ENCODE assay signal across 22 mouse cellular contexts in genomic region chr8:71579009-71579408, GRCm38 (mm10). TPM values are rescaled to one million over a fixed set of nuclear protein-coding genes. Genes with fewer than 3 reads are reported as not detected.
DNase-seq lines count a peak whose midpoint lies in the region; ATAC-seq and TF ChIP-seq lines count a peak whose summit lies in the region.
"Had no signal": no experiment of that assay in that cellular context is flagged by ENCODE, and none has a peak within 500 bp of the region (broad histone marks: within the 10 kb centered on the region; RNA-seq: fewer than 3 reads in every experiment).

No protein-coding gene starts in this region.

- H3ac ChIP-seq in C2C12 (ENCODE audit: control insufficient read depth, insufficient read length, low read depth): peak overlapping the region; percentile 87

- H3K36me3 ChIP-seq in hindbrain, embryonic 13.5 days: peaks cover 32% of the 10 kb centered on the region
- peaks cover 21% of the 10 kb centered on the region for H3K36me3 ChIP-seq in hindbrain, embryonic 10.5 days
- peaks cover 27% of the 10 kb centered on the region for H3K36me3 ChIP-seq in C2C12 (ENCODE audit: control insufficient read depth, insufficient read depth)
- no peaks in the 10 kb centered on the region for H3K36me3 ChIP-seq in liver, embryonic 12.5 days

- H3K79me3 ChIP-seq in C2C12 (ENCODE audit: low read depth): peaks cover 17% of the 10 kb centered on the region

- H3K79me2 ChIP-seq in C2C12 (ENCODE audit: control insufficient read depth, insufficient read depth): peaks cover 39% of the 10 kb centered on the region

- H3K4me1 ChIP-seq in hindbrain, embryonic 13.5 days (replicated peaks): peaks cover 19% of the 10 kb centered on the region
- peaks cover 5% of the 10 kb centered on the region; the same call in 1 of the 2 replicates for H3K4me1 ChIP-seq in hindbrain, embryonic 10.5 days (replicated peaks)
- H3K4me1 ChIP-seq in bone marrow macrophage, adult 2 months (ENCODE audit: control insufficient read depth, insufficient read depth, low read length): peaks cover 30% of the 10 kb centered on the region
- H3K4me1 ChIP-seq in olfactory bulb, adult 2 months (ENCODE audit: control insufficient read depth, insufficient read depth, low read length): peaks cover 42% of the 10 kb centered on the region
- no peaks in the 10 kb centered on the region for H3K4me1 ChIP-seq in liver, embryonic 12.5 days
- H3K4me1 ChIP-seq: heart, embryonic 12.5 days; limb, embryonic 12.5 days had no signal

- peak overlapping the region; percentile 35; the same call in 1 of the 2 replicates for H3K27ac ChIP-seq in hindbrain, embryonic 13.5 days
- H3K27ac ChIP-seq in hindbrain, embryonic 10.5 days: no peak overlapping the region
- peak overlapping the region; percentile 97 for H3K27ac ChIP-seq in bone marrow macrophage, adult 2 months (ENCODE audit: insufficient read depth, low read depth, low read length)
- peak overlapping the region; percentile 42 for H3K27ac ChIP-seq in olfactory bulb, adult 2 months (ENCODE audit: insufficient read depth, low read depth, low read length)
- no peak overlapping the region for H3K27ac ChIP-seq in liver, embryonic 12.5 days
- H3K27ac ChIP-seq: limb, embryonic 12.5 days had no signal

- no peak for TF ChIP-seq CTCF in C2C12 (IDR thresholded peaks at IDR 0.05; ENCODE audit: control insufficient read depth, insufficient read depth, insufficient read length)
- no peak for TF ChIP-seq CTCF in bone marrow macrophage, adult 2 months (IDR thresholded peaks at IDR 0.05; ENCODE audit: low read depth, low read length)
- no peak for TF ChIP-seq CTCF in olfactory bulb, adult 2 months (IDR thresholded peaks at IDR 0.05; ENCODE audit: insufficient read depth, low read depth, low read length)

- no peaks in the 10 kb centered on the region for H3K9me3 ChIP-seq in hindbrain, embryonic 13.5 days
- no peaks in the 10 kb centered on the region for H3K9me3 ChIP-seq in hindbrain, embryonic 10.5 days
- H3K9me3 ChIP-seq in liver, embryonic 12.5 days (replicated peaks): no peaks in the 10 kb centered on the region
- H3K9me3 ChIP-seq: heart, embryonic 12.5 days; limb, embryonic 12.5 days had no signal

- 0 out of 2 replicates have a peak, but pooled peaks have one; percentile 44 for TF ChIP-seq POLR2A in bone marrow macrophage, adult 2 months (IDR thresholded peaks at IDR 0.05; ENCODE audit: borderline replicate concordance, low read depth, low read length)
- TF ChIP-seq POLR2A in olfactory bulb, adult 2 months (IDR thresholded peaks at IDR 0.05; ENCODE audit: insufficient read depth, low read depth, low read length): no peak

- no peak overlapping the region for H3K4me3 ChIP-seq in hindbrain, embryonic 13.5 days
- H3K4me3 ChIP-seq in hindbrain, embryonic 10.5 days: no peak overlapping the region
- peak overlapping the region; percentile 51 for H3K4me3 ChIP-seq in C2C12 (ENCODE audit: insufficient read depth, poor library complexity, severe bottlenecking)
- H3K4me3 ChIP-seq in bone marrow macrophage, adult 2 months (ENCODE audit: insufficient read depth, low read length): peak overlapping the region; percentile 62
- H3K4me3 ChIP-seq in olfactory bulb, adult 2 months (ENCODE audit: insufficient read depth, low read depth, low read length): no peak overlapping the region
- no peak overlapping the region for H3K4me3 ChIP-seq in liver, embryonic 12.5 days
- H3K4me3 ChIP-seq: heart, embryonic 12.5 days; limb, embryonic 12.5 days had no signal

- ATAC-seq in hindbrain, embryonic 13.5 days (ENCODE audit: low FRiP score): no peak
- no peak for ATAC-seq in liver, embryonic 12.5 days
- ATAC-seq: intestine, postnatal 0 days; Patski had no signal

- DNase-seq in hindbrain, embryonic 10.5 days (ENCODE audit: low spot score): no peak
- no peak for DNase-seq in cerebellum, adult 11 months
- DNase-seq: cerebellum, adult 9-11 months; kidney, postnatal 25 days; lung, adult 18-20 months; lung, postnatal 10 days; midbrain, embryonic 14.5 days; right cerebral cortex, postnatal 25 days; spleen, adult 18-20 months had no signal

- 89% methylated on average over 1 of the region's 1 CpGs for WGBS in hindbrain, embryonic 13.5 days
- 63% methylated on average over 1 of the region's 1 CpGs for WGBS in hindbrain, embryonic 10.5 days
- 54% methylated on average over 1 of the region's 1 CpGs for WGBS in olfactory bulb, adult 2 months
- 55% methylated on average over 1 of the region's 1 CpGs for WGBS in liver, embryonic 12.5 days (ENCODE audit: insufficient replicate concordance)

- H3K27me3 ChIP-seq in hindbrain, embryonic 13.5 days: peaks cover 13% of the 10 kb centered on the region; the same call in 1 of the 2 replicates
- peaks cover 27% of the 10 kb centered on the region for H3K27me3 ChIP-seq in hindbrain, embryonic 10.5 days (ENCODE audit: insufficient read depth, poor library complexity, severe bottlenecking)
- H3K27me3 ChIP-seq in C2C12 (ENCODE audit: control insufficient read depth, insufficient read depth, insufficient read length): no peaks in the 10 kb centered on the region
- peaks cover 12% of the 10 kb centered on the region for H3K27me3 ChIP-seq in liver, embryonic 12.5 days (replicated peaks)
- H3K27me3 ChIP-seq: limb, embryonic 12.5 days; Patski had no signal

- no peak overlapping the region for H3K9ac ChIP-seq in hindbrain, embryonic 13.5 days
- H3K9ac ChIP-seq in liver, embryonic 12.5 days: no peak overlapping the region
- H3K9ac ChIP-seq: heart, embryonic 12.5 days; limb, embryonic 12.5 days had no signal

- H3K4me2 ChIP-seq in hindbrain, embryonic 13.5 days: no peak overlapping the region
- no peak overlapping the region for H3K4me2 ChIP-seq in liver, embryonic 12.5 days
- H3K4me2 ChIP-seq: heart, embryonic 12.5 days; limb, embryonic 12.5 days; liver, embryonic 11.5 days had no signal

TF ChIP-seq in C2C12, 6 proteins besides CTCF, POLR2A, EP300 and RAD21:
- peak; percentile 58 for TF ChIP-seq MAX (IDR thresholded peaks at IDR 0.05)
- TF ChIP-seq USF1 (IDR thresholded peaks at IDR 0.05; ENCODE audit: low read depth): peak; percentile 48
- no peak for TF ChIP-seq CEBPB (IDR thresholded peaks at IDR 0.05; ENCODE audit: low read depth)
- TF ChIP-seq FOSL1 (IDR thresholded peaks at IDR 0.05; ENCODE audit: insufficient read depth, low read length, poor library complexity, severe bottlenecking): peak; percentile 16

RNA-seq across cellular contexts. Expression of gene Slc27a1, which starts 10.3 kb away (rescaled TPM):
- polyA plus RNA-seq in hindbrain, embryonic 13.5 days (2015; fragmentation: Nextera tagmentation; extraction: Ambion mirVana): 78.5 and 81.9 TPM in 2 replicates
- polyA plus RNA-seq in hindbrain, embryonic 10.5 days (2016; fragmentation: Nextera tagmentation; extraction: Ambion mirVana): 24.1 and 28.9 TPM in 2 replicates
- 57.5 TPM for polyA plus RNA-seq in C2C12 (2012; fragmentation: generic; extraction: Trizol)
- polyA plus RNA-seq in bone marrow macrophage, adult 2 months (2012; ENCODE audit: insufficient read depth, insufficient read length, missing spikeins): 85.4 and 86.3 TPM in 2 replicates
- not detected in 2 replicates for polyA plus RNA-seq in olfactory bulb, adult 2 months (2012; ENCODE audit: insufficient read depth, insufficient read length, low replicate concordance, missing spikeins)
- 4.1 and 4.4 TPM in 2 replicates for polyA plus RNA-seq in liver, embryonic 12.5 days (2016; fragmentation: Nextera tagmentation; extraction: Ambion mirVana)

RNA-seq across cellular contexts. Expression of gene Nxnl1, which starts 12.6 kb away (rescaled TPM):
- polyA plus RNA-seq in hindbrain, embryonic 13.5 days (2015; fragmentation: Nextera tagmentation; extraction: Ambion mirVana): not detected in 2 replicates
- polyA plus RNA-seq in hindbrain, embryonic 10.5 days (2016; fragmentation: Nextera tagmentation; extraction: Ambion mirVana): not detected in 2 replicates
- 0.02 TPM for polyA plus RNA-seq in C2C12 (2012; fragmentation: generic; extraction: Trizol)
- not detected in 2 replicates for polyA plus RNA-seq in bone marrow macrophage, adult 2 months (2012; ENCODE audit: insufficient read depth, insufficient read length, missing spikeins)
- not detected in 2 replicates for polyA plus RNA-seq in olfactory bulb, adult 2 months (2012; ENCODE audit: insufficient read depth, insufficient read length, low replicate concordance, missing spikeins)
- polyA plus RNA-seq in liver, embryonic 12.5 days (2016; fragmentation: Nextera tagmentation; extraction: Ambion mirVana): 0.32 and 0.36 TPM in 2 replicates
- polyA plus RNA-seq: embryonic facial prominence, embryonic 11.5 days; forebrain, embryonic 11.5 days; heart, embryonic 12.5 days; hindbrain, embryonic 11.5 days; intestine, postnatal 0 days; limb, embryonic 12.5 days; midbrain, embryonic 14.5 days had no signal

RNA-seq across cellular contexts. Expression of gene Pgls, which starts 13.0 kb away (rescaled TPM):
- polyA plus RNA-seq in hindbrain, embryonic 13.5 days (2015; fragmentation: Nextera tagmentation; extraction: Ambion mirVana): 197 and 204 TPM in 2 replicates
- polyA plus RNA-seq in hindbrain, embryonic 10.5 days (2016; fragmentation: Nextera tagmentation; extraction: Ambion mirVana): 254 and 268 TPM in 2 replicates
- 231 TPM for polyA plus RNA-seq in C2C12 (2012; fragmentation: generic; extraction: Trizol)
- 83.5 and 88.9 TPM in 2 replicates for polyA plus RNA-seq in bone marrow macrophage, adult 2 months (2012; ENCODE audit: insufficient read depth, insufficient read length, missing spikeins)
- polyA plus RNA-seq in olfactory bulb, adult 2 months (2012; ENCODE audit: insufficient read depth, insufficient read length, low replicate concordance, missing spikeins): not detected in 2 replicates
- polyA plus RNA-seq in liver, embryonic 12.5 days (2016; fragmentation: Nextera tagmentation; extraction: Ambion mirVana): 138 and 144 TPM in 2 replicates

RNA-seq across cellular contexts. Expression of gene Fam129c, which starts 18.4 kb away (rescaled TPM):
- 6.9 and 8.2 TPM in 2 replicates for polyA plus RNA-seq in hindbrain, embryonic 13.5 days (2015; fragmentation: Nextera tagmentation; extraction: Ambion mirVana)
- 5.0 and 5.3 TPM in 2 replicates for polyA plus RNA-seq in hindbrain, embryonic 10.5 days (2016; fragmentation: Nextera tagmentation; extraction: Ambion mirVana)
- 2.4 TPM for polyA plus RNA-seq in C2C12 (2012; fragmentation: generic; extraction: Trizol)
- polyA plus RNA-seq in bone marrow macrophage, adult 2 months (2012; ENCODE audit: insufficient read depth, insufficient read length, missing spikeins): 2.5 and 2.7 TPM in 2 replicates
- polyA plus RNA-seq in olfactory bulb, adult 2 months (2012; ENCODE audit: insufficient read depth, insufficient read length, low replicate concordance, missing spikeins): not detected in 2 replicates
- polyA plus RNA-seq in liver, embryonic 12.5 days (2016; fragmentation: Nextera tagmentation; extraction: Ambion mirVana): 1.3 and 2.3 TPM in 2 replicates

RNA-seq across cellular contexts. Expression of gene Tmem221, which starts 20.3 kb away (rescaled TPM):
- 0.19 TPM in 1 of 2 replicates, not detected in the other for polyA plus RNA-seq in hindbrain, embryonic 13.5 days (2015; fragmentation: Nextera tagmentation; extraction: Ambion mirVana)
- polyA plus RNA-seq in hindbrain, embryonic 10.5 days (2016; fragmentation: Nextera tagmentation; extraction: Ambion mirVana): 0.18 and 0.26 TPM in 2 replicates
- polyA plus RNA-seq in C2C12 (2012; fragmentation: generic; extraction: Trizol): 0.18 TPM
- 15.9 and 17.7 TPM in 2 replicates for polyA plus RNA-seq in bone marrow macrophage, adult 2 months (2012; ENCODE audit: insufficient read depth, insufficient read length, missing spikeins)
- not detected in 2 replicates for polyA plus RNA-seq in olfactory bulb, adult 2 months (2012; ENCODE audit: insufficient read depth, insufficient read length, low replicate concordance, missing spikeins)
- polyA plus RNA-seq in liver, embryonic 12.5 days (2016; fragmentation: Nextera tagmentation; extraction: Ambion mirVana): 0.61 and 0.75 TPM in 2 replicates
- polyA plus RNA-seq: midbrain, embryonic 14.5 days had no signal

Comparison
In these comparisons a context has a peak if more than half of its experiments do, and no peak if none do; other contexts are left out.
1. H3K27ac ChIP-seq: peak in hindbrain, embryonic 13.5 days (single experiment), bone marrow macrophage, adult 2 months (single experiment) and olfactory bulb, adult 2 months (single experiment); none in hindbrain, embryonic 10.5 days (single experiment) and liver, embryonic 12.5 days (single experiment).
2. H3K4me3 ChIP-seq: peak in C2C12 (single experiment) and bone marrow macrophage, adult 2 months (single experiment); none in hindbrain, embryonic 13.5 days (single experiment), hindbrain, embryonic 10.5 days (single experiment), olfactory bulb, adult 2 months (single experiment) and liver, embryonic 12.5 days (single experiment).
3. RNA of gene Pgls, which starts 13.0 kb away (polyA plus RNA-seq): 254 to 268 TPM in hindbrain, embryonic 10.5 days, 231 TPM in C2C12 (single experiment), 197 to 204 TPM in hindbrain, embryonic 13.5 days, 138 to 144 TPM in liver, embryonic 12.5 days and 83.5 to 88.9 TPM in bone marrow macrophage, adult 2 months; not detected in olfactory bulb, adult 2 months; every median in the first group is over 10 times any median in the second.